Mouse (Mus musculus): ENCODE results near the gene Hspbap1. TPM values are rescaled to one million over a fixed set of nuclear protein-coding genes. Genes with fewer than 3 reads are reported as not detected.

Hspbap1 gene
- total and polyA plus RNA-seq, 3 experiments: 7.2 to 9.6 TPM; not detected in 1

GRCm38 (mm10) chr16:35768785-35769642 lies 1.2 kb upstream of the Hspbap1 start, which contains the start of gene Dirc2:
Gene Dirc2 (minus strand): TSS chr16:35769356.
- H3K36me3 ChIP-seq (ENCODE audit: control insufficient read depth in 1 of 2, insufficient read depth in 2 of 2, low read length in 2 of 2): peaks cover 0 to 10% of the 10 kb centered on the region in 2 experiments; a peak in 2 of 4 replicates

GRCm38 (mm10) chr16:35771141-35771540 lies 966 bp downstream of the Hspbap1 start:
- Histone ChIP-seq H3K79me2 (ENCODE audit: control insufficient read depth, insufficient read depth, low read length, poor library complexity) (peaks cover 14% of the 10 kb centered on the region), H3K4me1 (ENCODE audit: control insufficient read depth in 1 of 2, insufficient read depth in 2 of 2, low read length in 2 of 2) (peaks cover 3 to 13% of the 10 kb centered on the region in 2 experiments; a peak in 3 of 4 replicates), H3K27ac (ENCODE audit: control insufficient read depth, low read depth, low read length) (no peak overlapping the region), H3K4me3 (ENCODE audit: control insufficient read depth in 1 of 2, insufficient read depth in 1 of 2, low read depth in 2 of 2, low read length in 2 of 2) (peak overlapping the region; percentile 28 to 92), H3K36me3 (ENCODE audit: control insufficient read depth in 1 of 2, insufficient read depth in 2 of 2, low read length in 2 of 2) (peaks cover 0 to 9% of the 10 kb centered on the region in 2 experiments; a peak in 2 of 4 replicates), H3K9me3 (replicated peaks; ENCODE audit: insufficient read depth, low read length) (no peaks in the 10 kb centered on the region), H3K27me3 (ENCODE audit: control insufficient read depth in 1 of 2, insufficient read depth in 2 of 2, low read length in 2 of 2) (no peaks in the 10 kb centered on the region), H3K9ac (ENCODE audit: control insufficient read depth, low read depth, low read length, poor library complexity, severe bottlenecking) (peak overlapping the region; percentile 70)
- TF ChIP-seq TCF12 (IDR thresholded peaks at IDR 0.05; ENCODE audit: low read depth, low read length) (no peak), POLR2AphosphoS2 (IDR thresholded peaks at IDR 0.05; ENCODE audit: low read length) (no peak), SIN3A (IDR thresholded peaks at IDR 0.05; ENCODE audit: low read length) (no peak), POLR2A (IDR thresholded peaks at IDR 0.05; ENCODE audit: control insufficient read depth in 1 of 2, insufficient read depth in 1 of 2, low read depth in 1 of 2, low read length in 2 of 2, poor library complexity in 1 of 2) (no peak), RAD21 (IDR thresholded peaks at IDR 0.05; ENCODE audit: low read depth, low read length) (no peak), MAZ (IDR thresholded peaks at IDR 0.05; ENCODE audit: low read depth, low read length) (no peak), ZKSCAN1 (IDR thresholded peaks at IDR 0.05; ENCODE audit: low read depth, low read length) (no peak)
- DNase-seq (ENCODE audit: low read depth, low spot score): no peak

More at GRCm38 (mm10) chr16:35768785-35769642, 1.2 kb upstream of the Hspbap1 start, which contains the start of gene Dirc2:
- Histone ChIP-seq H3K27me3 (ENCODE audit: control insufficient read depth in 1 of 2, insufficient read depth in 2 of 2, low read length in 2 of 2) (no peaks in the 10 kb centered on the region), H3K4me1 (ENCODE audit: control insufficient read depth in 1 of 2, insufficient read depth in 2 of 2, low read length in 2 of 2) (peaks cover 5 to 21% of the 10 kb centered on the region in 2 experiments), H3K79me2 (ENCODE audit: control insufficient read depth, insufficient read depth, low read length, poor library complexity) (peaks cover 12% of the 10 kb centered on the region), H3K9ac (ENCODE audit: control insufficient read depth, low read depth, low read length, poor library complexity, severe bottlenecking) (peak within 1 kb of the TSS; percentile 83), H3K27ac (ENCODE audit: control insufficient read depth, low read depth, low read length) (peak within 1 kb of the TSS; percentile 70), H3K4me3 (ENCODE audit: control insufficient read depth in 1 of 2, insufficient read depth in 1 of 2, low read depth in 2 of 2, low read length in 2 of 2) (peak within 1 kb of the TSS; percentile 80 to 92), H3K9me3 (replicated peaks; ENCODE audit: insufficient read depth, low read length) (no peaks in the 10 kb centered on the region)
- TF ChIP-seq MYC (IDR thresholded peaks at IDR 0.05; ENCODE audit: low read depth, low read length) (no peak; the same call in 1 of the 2 replicates), NELFE (IDR thresholded peaks at IDR 0.05; ENCODE audit: low read depth, low read length) (peak; percentile 16; the same call in 1 of the 2 replicates), MAFK (IDR thresholded peaks at IDR 0.05; ENCODE audit: borderline replicate concordance, low read depth, low read length) (no peak), MAX (IDR thresholded peaks at IDR 0.05; ENCODE audit: low read length) (peak; percentile 70; the same call in 1 of the 2 replicates), SMC3 (IDR thresholded peaks at IDR 0.05; ENCODE audit: low read depth, low read length) (no peak), JUND (IDR thresholded peaks at IDR 0.05; ENCODE audit: low read depth, low read length) (no peak), GATA1 (IDR thresholded peaks at IDR 0.05; ENCODE audit: low read depth, low read length) (no peak), HCFC1 (IDR thresholded peaks at IDR 0.05; ENCODE audit: low read depth, low read length) (peak; percentile 50; the same call in 1 of the 2 replicates), UBTF (IDR thresholded peaks at IDR 0.05; ENCODE audit: borderline replicate concordance, insufficient read depth, low read depth, low read length) (peak; percentile 75; the same call in 1 of the 2 replicates), TBP (IDR thresholded peaks at IDR 0.05; ENCODE audit: low read depth, low read length) (no peak), BHLHE40 (IDR thresholded peaks at IDR 0.05; ENCODE audit: borderline replicate concordance, low read depth, low read length) (peak; percentile 95), TCF12 (IDR thresholded peaks at IDR 0.05; ENCODE audit: low read depth, low read length) (no peak), USF2 (IDR thresholded peaks at IDR 0.05; ENCODE audit: borderline replicate concordance in 1 of 2, insufficient read depth in 1 of 2, low read depth in 1 of 2, low read length in 2 of 2) (0 out of 4 replicates have a peak, but pooled peaks of 1 of the 2 experiments have one; percentile 59), NRF1 (IDR thresholded peaks at IDR 0.05; ENCODE audit: insufficient read depth, low read depth, low read length, poor library complexity, severe bottlenecking) (peak; percentile 83), KAT2A (conservative IDR thresholded peaks at IDR 0.05; ENCODE audit: low read depth, low read length) (no peak), E2F4 (IDR thresholded peaks at IDR 0.05; ENCODE audit: borderline replicate concordance, low read depth, low read length) (no peak), MYB (IDR thresholded peaks at IDR 0.05; ENCODE audit: low read depth, low read length) (no peak), MXI1 (IDR thresholded peaks at IDR 0.05; ENCODE audit: low read depth, low read length) (no peak; the same call in 1 of the 2 replicates), POLR2A (IDR thresholded peaks at IDR 0.05; ENCODE audit: control insufficient read depth in 1 of 2, insufficient read depth in 1 of 2, low read depth in 1 of 2, low read length in 2 of 2, poor library complexity in 1 of 2) (peak; percentile 29 to 52; a peak in 2 of 4 replicates), SIN3A (IDR thresholded peaks at IDR 0.05; ENCODE audit: low read length) (peak; percentile 62; the same call in 1 of the 2 replicates), USF1 (IDR thresholded peaks at IDR 0.05; ENCODE audit: low read depth, low read length) (peak; percentile 88), ZMIZ1 (IDR thresholded peaks at IDR 0.05; ENCODE audit: low read depth, low read length) (no peak), ZNF384 (IDR thresholded peaks at IDR 0.05; ENCODE audit: low read depth, low read length) (no peak)
- DNase-seq (ENCODE audit: low read depth, low spot score): peak; percentile 72

Data from MEL (cell line).